8 mouse cellular contexts compared by ENCODE assay signal in genomic region chr6:34910371-34911219, GRCm38 (mm10). TPM values are rescaled to one million over a fixed set of nuclear protein-coding genes. Genes with fewer than 3 reads are reported as not detected.
DNase-seq lines count a peak whose midpoint lies in the region; ATAC-seq and TF ChIP-seq lines count a peak whose summit lies in the region.

Gene Wdr91 (minus strand): TSS chr6:34910876.

- peaks cover 11% of the 10 kb centered on the region for H3K4me1 ChIP-seq in forebrain, embryonic 15.5 days
- peaks cover 2% of the 10 kb centered on the region; the same call in 1 of the 2 replicates for H3K4me1 ChIP-seq in lung, adult 2 months (ENCODE audit: control insufficient read depth, insufficient read depth, low read length)

- DNase-seq in ES-CJ7 (ENCODE audit: low read depth, low spot score) = peak; percentile 93
- DNase-seq in cerebellum, adult 11 months = peak; percentile 91
- DNase-seq in heart, postnatal 25 days (ENCODE audit: low spot score) = peak; percentile 80
- peak; percentile 88 to 94 for DNase-seq in layer of hippocampus, adult 18-20 months (ENCODE audit: low spot score in 2 of 2)
- peak; percentile 94 for DNase-seq in lung, adult 2 months
- DNase-seq in thymus, adult 18-20 months = peak; percentile 81 to 82

- peak within 1 kb of the TSS; percentile 79 for H3K9ac ChIP-seq in forebrain, embryonic 15.5 days (replicated peaks)

- H3K36me3 ChIP-seq in forebrain, embryonic 15.5 days = peaks cover 5% of the 10 kb centered on the region; the same call in 1 of the 2 replicates

- TF ChIP-seq CTCF in lung, adult 2 months (IDR thresholded peaks at IDR 0.05; ENCODE audit: insufficient read depth, low read length) = no peak

- intact Hi-C loops in heart, postnatal 25 days (cut with DNase I) = loop anchor here (5.0 kb wide), 1 partner anchor 433 kb away; the partner anchor contains the start of gene Bpgm

- H3K27ac ChIP-seq in forebrain, embryonic 15.5 days (replicated peaks) = peak within 1 kb of the TSS; percentile 84

- peak; percentile 94 for ATAC-seq in forebrain, embryonic 15.5 days (replicated peaks)
- ATAC-seq in neutrophil, adult 5-6 weeks (ENCODE audit: extremely low read depth, insufficient number of reproducible peaks, low FRiP score, poor library complexity, severe bottlenecking) = peak; percentile 87

- H3K27me3 ChIP-seq in forebrain, embryonic 15.5 days = no peaks in the 10 kb centered on the region

- TF ChIP-seq POLR2A in lung, adult 2 months (IDR thresholded peaks at IDR 0.05; ENCODE audit: borderline replicate concordance, extremely low read depth, low read depth, low read length) = peak; percentile 79; the same call in 1 of the 2 replicates

- peak within 1 kb of the TSS; percentile 55 for H3K4me2 ChIP-seq in forebrain, embryonic 15.5 days (replicated peaks)

- H3K9me3 ChIP-seq in forebrain, embryonic 15.5 days = no peaks in the 10 kb centered on the region

- peak within 1 kb of the TSS; percentile 83 for H3K4me3 ChIP-seq in forebrain, embryonic 15.5 days
- peak within 1 kb of the TSS; percentile 93 for H3K4me3 ChIP-seq in lung, adult 2 months (replicated peaks; ENCODE audit: extremely low read depth, low read depth, low read length)

- under 1% methylated on average over 61 of the region's 64 CpGs for WGBS in forebrain, embryonic 15.5 days
- WGBS in lung, adult 2 months = under 1% methylated on average over 62 of the region's 64 CpGs

RNA-seq across cellular contexts. Expression of gene Wdr91, which starts in this region (rescaled TPM):
- 11.2 and 12.4 TPM in 2 replicates for polyA plus RNA-seq in forebrain, embryonic 15.5 days (2015; fragmentation: Nextera tagmentation; extraction: Ambion mirVana)
- total RNA-seq in heart, postnatal 25 days (2021) = 10 to 100 TPM; 12.0 to 13.5 TPM
- total RNA-seq in layer of hippocampus, adult 18-20 months (2021) = 10 to 100 TPM; 34.5 to 35.2 TPM
- 25.4 and 30.4 TPM in 2 replicates for polyA plus RNA-seq in lung, adult 2 months (2012; rRNA removed)
- total RNA-seq in neutrophil, adult 5-6 weeks (2017) = 32.7 and 34.8 TPM in 2 replicates

Comparison
In these comparisons a context has a peak if more than half of its experiments do, and no peak if none do; other contexts are left out.
1. Peak in every context shown above with its lines: DNase-seq, ATAC-seq, H3K4me3 ChIP-seq and H3K27ac ChIP-seq.